Mouse (Mus musculus) embryo, embryonic 10.5 days (tissue): ENCODE results near the gene Nvl.

Experiments used
- DNase-seq: peaks from one replicate; pipeline ENCODE4 v3.0.0-alpha.2; 2015; ENCODE audit warnings: low spot score

Nvl gene

DNA sequence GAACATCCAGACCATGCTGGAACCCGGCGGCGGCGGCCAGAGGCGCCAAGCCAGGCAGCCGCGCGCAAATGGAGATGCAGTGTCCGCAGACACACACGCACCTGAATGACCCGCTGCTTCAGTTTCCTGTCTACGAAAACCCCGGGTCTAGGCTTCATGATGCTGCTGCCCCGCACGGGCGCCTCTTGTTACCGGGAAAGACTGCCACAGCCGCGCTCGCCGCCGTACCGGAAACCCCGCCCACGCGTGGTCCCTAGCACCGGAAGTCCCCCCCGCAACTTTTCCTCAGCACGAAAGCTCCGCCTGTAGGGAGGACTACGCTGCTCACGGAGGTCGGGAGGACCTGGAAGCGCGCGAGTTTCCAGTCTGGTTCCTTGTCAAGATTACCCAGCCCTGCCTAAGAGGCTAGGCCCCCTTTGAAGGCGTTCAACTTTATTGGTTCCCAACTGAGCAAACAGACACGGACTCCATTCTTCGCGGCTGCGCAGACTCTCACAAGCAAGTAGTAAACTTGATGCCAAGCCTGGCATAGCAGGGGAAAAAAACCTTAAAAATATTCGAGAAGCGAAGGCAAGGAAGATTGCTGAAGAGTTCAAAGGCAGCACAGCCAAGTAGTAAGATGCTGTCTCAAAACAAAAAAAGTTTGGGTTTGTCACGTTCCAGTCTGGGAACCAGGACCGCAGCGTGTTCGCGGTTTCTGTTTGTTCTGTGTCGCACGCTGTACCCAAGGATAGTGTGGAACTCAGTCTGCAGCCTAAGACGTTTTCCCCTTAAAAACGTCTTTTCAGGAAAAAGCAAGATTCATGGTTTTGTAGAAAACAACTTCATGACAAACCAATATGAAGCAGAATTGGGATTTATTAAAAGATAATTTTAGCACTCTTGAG is at the start of gene Nvl, which contains the start of gene Cnih4:
Nvl (minus strand) TSS at position 255 of the 887 bp plus-strand sequence.
Cnih4 (plus strand) TSS at position 744 of the 887 bp plus-strand sequence.
- DNase-seq: peak; percentile 98

DNA sequence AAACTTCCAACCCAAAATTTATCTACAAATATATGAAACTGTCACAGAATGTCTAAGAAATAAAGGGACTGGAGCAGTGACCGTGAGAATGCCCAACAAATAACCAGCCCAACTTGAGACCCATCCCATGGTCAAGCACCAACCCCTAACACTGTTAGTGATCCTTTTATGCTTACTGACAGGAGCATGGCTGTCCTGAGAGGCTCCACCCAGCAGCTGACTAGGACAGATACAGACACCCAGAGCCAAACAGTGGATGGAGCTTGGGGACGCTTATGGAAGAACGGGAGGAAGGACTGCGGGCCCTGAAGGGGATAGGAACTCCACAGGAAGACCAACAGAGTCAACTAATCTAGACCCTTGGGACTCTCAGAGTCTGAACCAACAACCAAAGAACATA is 44.9 kb upstream of the Nvl start:
- DNase-seq: no peak

DNA sequence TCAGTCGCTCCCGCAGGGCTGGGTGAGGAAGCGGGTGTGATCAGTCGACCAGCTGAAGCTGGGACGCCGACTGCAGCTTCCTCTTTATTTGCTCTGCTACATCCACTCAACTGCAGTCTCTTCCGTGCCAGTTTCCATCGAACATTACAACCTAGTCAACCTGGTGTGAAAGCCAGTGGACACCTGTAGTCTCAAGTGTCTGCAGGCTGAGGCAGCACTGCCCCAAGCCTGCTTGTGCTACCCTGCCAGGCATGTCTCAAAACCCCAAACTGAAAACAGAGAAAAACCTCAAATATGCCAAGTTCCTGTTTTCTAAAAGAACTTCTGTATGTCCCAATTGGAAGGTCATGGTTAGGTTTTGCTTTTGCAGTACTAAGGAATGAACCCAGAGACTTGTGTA is 26.2 kb upstream of the Nvl start:
- no peak for DNase-seq

DNA sequence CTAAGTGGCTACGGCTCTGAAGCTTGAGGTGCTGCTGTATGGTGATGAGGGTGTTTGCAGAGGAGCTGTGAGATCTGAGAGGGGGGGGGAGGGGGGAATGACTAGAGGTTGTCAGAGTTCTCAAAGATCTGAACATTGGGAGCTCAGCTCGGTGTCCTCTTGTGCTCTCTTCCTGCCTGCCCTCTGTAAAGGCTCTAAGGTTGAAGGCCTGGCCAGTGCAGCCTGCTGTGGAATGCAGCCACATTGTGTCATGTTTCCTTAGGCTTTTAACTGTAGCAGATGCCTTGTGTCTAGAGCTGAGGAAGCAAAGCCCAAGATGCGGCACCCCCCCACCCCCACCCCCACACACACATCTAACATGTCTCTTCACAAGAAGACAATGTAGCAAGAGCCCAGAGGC is 24.4 kb upstream of the Nvl start:
- no peak for DNase-seq

DNA sequence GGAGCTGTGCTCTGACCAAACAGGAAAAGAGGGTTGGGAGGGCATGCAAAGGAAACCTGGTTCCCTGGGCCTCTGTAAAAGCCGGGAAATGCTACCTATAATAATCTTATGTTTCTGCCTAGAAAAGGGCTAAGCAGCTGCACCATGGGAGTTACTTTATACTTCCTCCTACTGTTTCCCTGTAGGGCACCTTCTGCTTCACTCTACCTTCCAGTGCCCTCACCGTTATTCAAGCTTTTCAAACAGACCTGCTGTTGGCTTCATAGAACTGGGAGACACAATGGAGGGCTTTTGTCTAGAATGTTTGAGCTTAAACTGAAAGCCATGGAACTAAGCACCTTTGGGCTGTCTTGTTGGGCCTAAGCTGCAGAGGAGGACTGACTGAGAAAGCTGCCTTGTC is 23.8 kb upstream of the Nvl start:
- no peak for DNase-seq

DNA sequence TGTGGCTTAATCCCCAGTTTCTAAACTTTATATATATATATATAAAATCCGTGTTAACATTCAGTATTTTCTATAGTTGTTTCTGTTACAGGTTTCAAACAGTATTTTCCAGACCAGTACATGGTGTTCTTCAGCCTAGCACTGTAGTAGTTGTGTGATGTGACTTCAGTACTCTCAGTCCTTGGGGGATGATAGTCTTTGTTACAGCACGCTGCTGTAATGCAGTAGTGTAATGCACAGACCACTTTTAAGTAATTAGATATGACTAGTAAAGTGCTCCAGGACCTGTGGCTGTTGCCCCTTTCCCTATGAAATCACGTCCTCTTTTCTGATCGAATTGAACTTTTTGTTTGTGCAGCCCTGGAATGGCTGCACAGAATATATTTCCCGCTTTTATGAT is 7.5 kb upstream of the Nvl start:
- peak; percentile 39 for DNase-seq

DNA sequence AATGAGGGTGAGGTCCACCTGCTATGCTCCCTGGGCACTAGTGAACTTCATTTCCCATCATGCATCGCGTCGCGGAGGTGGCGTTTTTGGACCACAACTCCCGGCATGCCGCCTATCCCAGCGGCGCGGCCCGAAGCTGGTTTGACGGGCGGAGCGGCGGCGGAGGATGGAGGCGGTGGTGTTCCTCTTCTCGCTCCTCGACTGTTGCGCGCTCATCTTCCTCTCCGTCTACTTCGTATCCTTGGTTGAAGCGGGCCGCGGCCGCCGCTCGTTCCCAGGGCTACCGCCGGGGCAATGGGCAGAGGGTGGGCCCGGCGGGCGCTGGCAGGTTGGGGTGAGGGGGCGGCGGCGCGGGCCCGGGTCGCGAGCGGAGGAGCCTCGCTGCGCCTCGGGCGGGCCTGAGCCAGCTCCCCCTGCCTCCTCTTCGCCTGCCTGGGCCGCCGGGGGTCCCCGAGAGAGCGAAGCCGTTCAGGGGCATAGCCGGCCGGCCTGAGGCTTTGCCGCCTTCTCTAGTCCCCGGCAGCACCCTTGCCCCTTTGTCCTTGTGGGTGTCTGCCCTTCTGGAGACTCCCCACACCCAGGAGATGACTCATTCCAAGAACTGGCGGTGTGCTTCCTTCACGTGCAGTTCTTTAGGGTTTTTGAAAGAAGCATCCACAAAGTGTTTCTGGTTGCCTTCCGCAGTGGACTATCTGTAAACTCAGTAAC is 7.0 kb upstream of the Nvl start:
- peak; percentile 95 for DNase-seq

DNA sequence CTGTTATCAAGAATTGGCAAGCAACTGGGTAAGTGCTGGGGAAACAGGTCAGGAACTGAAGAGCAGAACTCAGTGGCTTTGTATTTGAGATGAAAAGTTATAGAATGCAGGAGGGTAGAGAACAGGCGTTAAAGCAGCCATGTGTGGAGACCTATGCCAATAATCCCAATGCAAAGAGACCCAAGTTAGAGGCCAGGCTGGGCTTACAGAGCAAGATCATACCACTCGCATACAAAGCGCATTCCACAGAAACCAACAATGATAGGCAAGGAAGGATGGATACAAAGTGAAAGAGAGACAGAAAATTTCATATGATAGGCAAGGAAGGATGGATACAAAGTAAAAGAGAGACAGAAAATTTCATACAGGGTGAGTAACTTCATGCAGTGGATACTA is 6.4 kb upstream of the Nvl start:
- no peak for DNase-seq

DNA sequence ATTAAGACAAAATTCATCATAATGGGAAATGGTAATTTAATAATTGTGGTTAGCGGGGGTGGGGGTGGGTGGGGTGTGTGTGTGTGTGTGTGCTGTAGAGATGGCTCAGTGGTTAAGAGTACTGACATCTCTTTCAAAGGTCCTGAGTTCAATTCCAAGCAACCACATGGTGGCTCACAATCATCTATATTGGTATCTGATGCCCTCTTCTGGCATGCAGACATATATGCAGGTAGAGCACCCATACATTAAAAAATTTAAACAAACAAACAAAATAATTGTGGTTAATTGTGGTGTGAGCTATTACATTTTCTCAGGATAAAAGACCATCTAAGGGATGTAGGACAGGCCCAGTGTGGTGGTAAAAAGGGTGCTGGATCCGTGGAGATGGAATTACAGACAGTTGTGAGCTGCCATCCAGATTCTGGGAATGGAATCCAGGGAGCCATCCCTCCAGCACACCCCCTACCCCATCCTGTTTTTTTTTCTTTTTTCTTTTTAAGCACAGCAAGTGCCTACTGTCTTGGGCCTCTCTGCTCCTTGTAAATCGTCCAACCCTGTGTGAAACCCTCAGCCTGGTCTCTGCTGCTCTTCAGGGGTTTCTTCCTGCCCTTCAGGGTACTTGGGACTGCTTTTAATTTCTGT is 5.5 kb upstream of the Nvl start:
- DNase-seq: no peak

DNA sequence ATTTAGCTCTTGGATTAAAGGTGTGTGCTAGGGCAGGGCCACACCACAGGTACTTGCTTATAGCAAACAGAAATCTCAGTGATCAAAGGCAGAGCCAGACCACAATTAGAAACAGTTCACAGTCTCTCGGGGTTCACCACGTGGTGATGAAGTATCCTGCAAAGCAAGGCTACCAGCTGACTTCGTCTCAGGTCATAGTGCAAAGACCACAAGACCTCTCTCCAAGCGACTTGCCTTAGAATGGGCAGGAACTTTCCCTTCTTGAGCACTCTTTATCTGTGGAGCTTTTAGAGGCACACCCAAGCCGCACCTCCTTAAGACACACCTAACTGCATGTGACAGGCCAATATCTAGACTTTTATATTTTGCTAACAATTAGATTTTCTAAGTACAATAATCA is 4.5 kb upstream of the Nvl start:
- DNase-seq: no peak

DNA sequence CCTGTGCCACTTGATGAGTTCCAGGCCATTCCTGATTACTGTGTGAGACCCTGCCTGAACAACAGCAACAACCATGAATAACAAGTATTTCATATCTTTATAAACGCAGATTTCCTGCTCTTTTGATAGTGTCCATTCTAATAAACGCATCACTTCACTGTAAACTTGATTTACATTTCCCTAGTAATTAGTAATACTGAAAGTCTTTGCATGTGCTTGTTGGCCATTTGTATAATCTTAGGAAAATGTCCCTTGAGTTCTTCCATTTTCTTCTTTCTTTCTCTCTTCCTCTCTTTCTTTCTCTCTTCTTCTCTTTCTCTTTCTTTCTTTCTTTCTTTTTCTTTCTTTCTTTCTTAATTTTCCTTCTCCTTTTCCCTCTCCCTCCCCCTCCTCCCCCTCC is 2.2 kb upstream of the Nvl start:
- no peak for DNase-seq

DNA sequence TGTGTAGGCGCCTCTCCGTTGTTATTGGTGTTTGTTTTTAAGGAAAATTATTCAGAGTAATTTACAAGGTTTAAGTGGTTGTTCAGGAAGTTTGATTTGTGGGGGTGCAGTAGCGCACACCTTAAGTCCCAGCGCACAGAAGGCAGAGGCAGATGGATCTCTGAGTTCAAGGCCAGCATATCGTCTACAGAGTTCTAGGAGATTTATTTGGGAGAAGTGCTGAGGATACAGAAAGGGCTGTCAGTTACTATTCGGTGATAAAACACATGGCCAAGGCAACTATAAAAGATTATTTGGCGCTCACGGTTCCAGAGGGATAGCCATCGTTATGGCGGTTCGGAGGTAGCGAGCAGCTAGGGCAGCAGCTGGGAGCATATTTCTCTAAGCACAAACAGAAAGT is 962 bp upstream of the Nvl start:
- peak; percentile 29 for DNase-seq

DNA sequence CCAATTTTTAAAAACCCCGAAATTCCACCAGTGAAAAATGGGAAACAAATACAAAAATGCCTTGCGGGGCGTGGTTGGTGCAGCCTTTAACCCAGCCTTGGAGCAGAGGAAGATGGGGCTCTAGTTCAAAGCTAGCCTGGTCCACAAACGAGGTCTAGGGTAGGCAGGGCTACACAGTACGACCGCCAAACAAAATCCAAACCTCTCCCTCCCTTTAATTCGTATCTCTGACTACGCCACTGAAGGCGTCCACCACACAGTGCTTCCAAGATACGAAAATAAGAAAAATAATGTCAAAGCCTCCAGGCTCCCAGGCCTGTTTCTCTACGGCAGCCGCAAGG is 425 bp downstream of the Nvl start:
- DNase-seq: no peak

DNA sequence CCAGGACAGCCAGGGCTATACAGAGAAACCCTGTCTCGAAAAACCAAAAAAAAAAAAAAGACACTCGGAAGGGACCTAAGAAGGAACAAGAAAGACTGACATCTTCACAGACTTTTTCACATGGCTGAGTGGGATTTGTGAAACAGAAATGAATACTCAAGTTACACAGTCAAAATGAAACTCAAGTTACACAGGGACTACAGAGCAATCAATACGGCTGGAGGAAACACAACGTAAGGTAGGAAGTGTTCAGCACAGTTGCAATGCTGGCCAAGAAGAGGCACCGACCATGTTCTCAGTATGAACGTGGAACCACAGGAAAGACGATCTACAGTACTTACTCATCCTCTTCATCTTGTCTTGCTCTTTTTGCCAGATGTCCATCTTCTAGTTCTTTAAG is 5.3 kb downstream of the Nvl start:
- DNase-seq: no peak

DNA sequence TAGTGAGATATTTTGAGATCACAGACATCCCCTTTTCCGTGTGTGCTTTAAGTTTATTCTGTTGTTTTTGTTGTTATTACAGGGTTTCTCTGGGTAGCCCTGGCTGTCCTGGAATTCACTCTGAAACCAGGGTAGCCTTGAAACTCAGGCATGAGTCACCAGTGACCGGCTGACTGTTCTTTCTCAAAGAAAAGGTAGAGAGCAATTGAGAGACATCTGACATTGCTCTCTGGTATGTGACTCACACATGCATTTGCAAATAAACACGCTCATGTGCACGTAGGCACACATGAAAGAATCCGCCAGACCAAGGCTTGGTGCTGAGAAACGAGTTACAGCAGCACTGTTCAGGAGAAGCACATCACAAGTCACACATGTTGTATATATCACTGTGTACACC is 12.1 kb downstream of the Nvl start:
- no peak for DNase-seq

DNA sequence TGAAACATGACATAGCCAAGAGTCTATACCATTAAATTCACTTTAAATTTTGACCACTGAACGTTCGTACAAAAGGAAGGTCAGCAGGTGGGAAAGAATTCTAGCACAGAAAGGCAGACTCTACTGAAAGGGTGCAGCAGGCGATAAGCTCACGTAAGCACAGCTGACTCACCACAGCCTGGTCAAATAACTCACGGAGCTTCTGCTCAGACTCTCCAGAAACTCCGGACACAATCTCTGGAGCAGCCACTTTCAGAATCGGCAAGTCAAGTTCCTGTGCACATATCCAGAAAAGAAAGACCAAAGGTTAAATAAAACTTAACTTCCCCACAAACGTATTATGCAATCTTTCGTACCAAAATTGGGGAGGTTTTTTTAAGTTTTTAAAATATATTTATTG is 17.2 kb downstream of the Nvl start:
- no peak for DNase-seq

DNA sequence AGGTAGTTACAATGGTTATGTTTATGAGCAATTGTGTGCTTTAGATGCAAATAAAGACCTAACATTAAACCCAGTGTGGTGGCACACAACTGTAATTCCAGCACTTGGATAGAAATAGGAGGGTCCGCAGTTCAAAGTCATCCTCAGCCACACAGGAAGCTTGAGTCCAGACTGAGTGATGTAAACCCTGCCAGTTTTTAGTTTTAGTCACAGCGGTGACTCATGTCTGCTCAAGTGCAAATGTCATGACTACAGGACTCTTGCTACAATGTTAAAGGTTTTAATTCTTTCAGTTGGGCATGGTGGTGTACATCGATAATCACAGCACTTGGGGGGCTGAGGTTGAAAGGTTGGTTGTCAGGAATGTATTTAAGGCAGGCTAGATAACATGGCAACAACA is 18.1 kb downstream of the Nvl start:
- DNase-seq: no peak

DNA sequence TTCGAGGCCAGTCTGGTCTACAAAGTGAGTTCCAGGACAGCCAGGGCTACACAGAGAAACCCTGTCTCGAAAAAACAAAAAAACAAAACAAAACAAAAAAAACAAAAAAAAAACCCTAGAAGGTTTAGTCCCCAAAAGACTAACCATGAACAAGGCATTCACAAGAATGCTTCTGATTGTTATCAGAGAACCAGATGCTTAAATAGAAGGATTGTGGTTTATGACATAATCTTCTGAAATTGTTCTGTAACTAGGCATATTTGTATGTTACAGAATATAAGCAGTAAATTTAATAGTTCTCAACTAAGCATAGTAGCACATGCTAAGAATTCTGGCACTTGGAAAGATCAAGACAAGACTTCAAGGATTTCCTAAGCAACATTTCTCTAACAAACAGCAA is 19.9 kb downstream of the Nvl start:
- no peak for DNase-seq

DNA sequence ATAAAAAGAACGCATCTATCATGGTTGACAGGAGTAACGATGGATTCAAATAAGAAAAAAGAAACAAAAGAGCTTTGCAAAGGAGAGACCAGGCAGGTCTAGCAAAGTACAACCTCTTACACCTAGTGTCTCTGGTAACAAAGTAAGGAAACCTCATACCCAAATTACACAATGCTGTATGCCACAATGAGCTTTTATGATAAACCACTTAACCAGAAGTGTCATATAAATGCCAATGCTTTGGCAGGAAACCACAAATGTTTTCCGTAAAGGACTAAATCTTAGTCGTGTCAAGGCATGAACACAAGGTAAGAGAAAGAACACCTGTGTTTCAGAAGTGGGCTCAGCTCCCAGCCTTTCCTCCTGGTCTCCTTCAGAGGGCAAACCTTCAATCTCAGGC is 26.9 kb downstream of the Nvl start:
- DNase-seq: no peak

DNA sequence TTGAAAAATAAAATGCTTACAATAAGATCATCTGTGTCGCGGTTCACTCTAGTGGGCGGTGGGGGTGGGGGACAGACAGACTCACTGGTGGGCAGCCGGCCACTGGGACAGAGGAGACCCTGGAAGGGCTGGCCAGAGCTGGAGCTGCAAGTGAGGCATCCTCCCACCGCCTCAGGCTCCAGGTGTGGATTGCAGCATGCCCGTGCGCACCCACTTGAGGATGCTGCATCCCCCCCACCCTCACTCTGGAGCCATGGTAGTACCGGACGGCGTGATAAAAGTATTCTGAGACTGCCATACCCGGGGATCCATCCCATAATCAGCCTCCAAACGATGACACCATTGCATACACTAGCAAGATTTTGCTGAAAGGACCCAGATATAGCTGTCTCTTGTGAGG is 54.0 kb downstream of the Nvl start:
- no peak for DNase-seq

DNA sequence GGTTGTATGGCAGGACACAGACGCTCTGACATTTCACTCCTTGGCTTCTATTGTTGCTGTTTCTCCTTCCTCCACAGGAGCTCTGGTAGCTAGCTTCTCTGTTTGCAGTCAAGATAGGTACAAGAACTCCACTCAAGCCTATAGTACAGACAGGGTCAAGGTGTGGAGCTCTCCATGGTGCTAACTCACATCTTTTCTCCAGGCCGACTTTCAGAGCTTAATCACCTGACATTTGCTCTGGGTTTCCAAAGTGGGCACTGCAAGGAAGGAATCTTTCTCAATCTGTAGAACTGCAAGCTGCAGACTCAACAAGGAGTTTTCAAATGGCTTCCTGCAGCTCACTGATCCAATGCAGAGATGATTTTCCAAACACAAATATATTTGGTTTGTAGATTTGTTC is 60.0 kb downstream of the Nvl start:
- DNase-seq: peak; percentile 54

DNA sequence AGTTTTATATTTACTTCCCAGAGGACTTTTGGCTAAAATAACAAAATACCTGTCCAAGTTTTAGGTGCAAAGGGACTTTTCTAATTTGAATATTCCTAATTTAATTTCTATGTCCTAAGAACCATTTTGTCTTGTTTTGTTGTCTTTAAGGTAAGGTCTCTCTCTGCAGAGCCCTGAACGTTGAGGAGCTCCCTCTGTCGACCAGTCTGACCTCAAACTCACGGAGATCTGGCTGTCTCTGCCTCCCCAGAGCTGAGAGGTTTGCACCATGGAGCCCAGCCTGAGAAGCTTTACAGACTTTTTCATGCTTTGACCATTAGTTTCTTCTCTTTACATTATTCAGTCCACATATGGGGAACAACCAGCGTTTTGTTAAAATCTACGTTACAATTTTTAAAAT is 70.9 kb downstream of the Nvl start:
- no peak for DNase-seq

DNA sequence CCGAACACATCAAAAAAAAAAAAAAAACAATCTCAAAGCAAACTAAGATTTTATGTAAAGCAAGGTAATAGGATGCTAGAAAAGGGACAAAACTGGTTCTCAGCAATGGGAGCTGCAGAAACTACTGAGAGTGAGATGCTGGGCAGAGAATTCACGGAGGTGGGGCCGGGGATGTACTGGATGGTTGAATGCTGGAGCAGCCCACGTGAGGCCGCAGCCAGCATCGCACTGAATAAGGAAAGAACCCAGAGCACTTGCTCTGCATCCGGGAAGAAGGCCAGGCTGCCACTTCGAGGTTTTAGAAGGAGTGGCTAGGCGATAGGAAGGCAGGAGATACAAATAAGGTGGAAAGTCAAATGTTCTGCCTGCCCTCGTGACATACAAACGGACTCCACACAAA is 74.3 kb downstream of the Nvl start:
- DNase-seq: no peak
